Mouse (Mus musculus) embryonic fibroblast, embryonic 13.5 days (primary cell): ENCODE measurements at regions not wholly inside any gene's neighbourhood (a gene's known extent, or its start where the extent isn't known, plus 50 kb on each side); places are given as distances from the start of the nearest gene placed in this dataset.

Experiments used
- CTCF ChIP-seq: IDR thresholded peaks from 2 replicates; pipeline ENCODE4 v1.5.1; 2011; ENCODE audit warnings: mild to moderate bottlenecking, control low read depth, low read length, moderate library complexity, borderline replicate concordance; ENCODE audit not compliant: insufficient read depth
- POLR2A ChIP-seq: IDR thresholded peaks from 2 replicates; pipeline ENCODE4 v1.6.1; 2011; ENCODE audit warnings: low read depth, mild to moderate bottlenecking, control low read depth, low read length, moderate library complexity

DNA sequence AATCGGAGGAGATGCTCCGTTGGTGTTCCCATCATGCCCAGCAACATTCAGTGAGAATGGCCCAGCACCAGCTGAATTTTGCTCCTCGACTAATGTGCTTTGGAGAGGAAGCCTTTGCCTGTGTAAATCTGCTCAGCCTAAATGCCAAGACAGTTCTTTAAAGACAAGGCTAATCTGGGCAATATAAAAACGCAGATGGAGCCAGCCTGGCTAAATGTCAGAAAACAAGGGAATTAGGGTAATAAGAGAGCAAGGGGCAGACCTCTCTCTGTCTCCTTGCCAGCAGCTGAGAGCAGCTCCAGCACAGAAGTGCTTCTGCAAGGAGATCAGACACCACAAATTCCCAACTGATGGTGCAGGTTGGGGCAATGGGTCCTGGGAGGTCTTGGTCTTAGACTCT lies 154.4 kb downstream of the Abcc12 start:
- TF ChIP-seq CTCF = no peak
- no peak for TF ChIP-seq POLR2A
